Mouse (Mus musculus) heart, embryonic 15.5 days (tissue): Measurements from ENCODE around the gene Zfp553. TPM values are rescaled to one million over a fixed set of nuclear protein-coding genes. Genes with fewer than 3 reads are reported as not detected.

Experiments
- ATAC-seq: fragments of 200-750 bp; cut with Nextera tagmentation; replicated peaks from 2 replicates; pipeline ENCODE4 v1.8.0; 2017; ENCODE audit warnings: low read depth, moderate TSS enrichment; ENCODE audit not compliant: insufficient number of reproducible peaks, insufficient read depth, low FRiP score
- H3K27ac ChIP-seq: fragments of 300-500 bp; sonication (generic); 2 replicates; pipeline ENCODE4 v1.5.1; 2015; ENCODE audit warnings: mild to moderate bottlenecking, inconsistent platforms
- H3K27me3 ChIP-seq: fragments of 300-500 bp; sonication (generic); 2 replicates; pipeline ENCODE4 v1.6.1; 2015; ENCODE audit warnings: inconsistent platforms
- H3K36me3 ChIP-seq: fragments of 300-500 bp; sonication (generic); 2 replicates; pipeline ENCODE4 v1.6.1; 2015; ENCODE audit warnings: mild to moderate bottlenecking, inconsistent platforms
- H3K4me1 ChIP-seq: fragments of 300-500 bp; sonication (generic); replicated peaks from 2 replicates; pipeline ENCODE4 v1.6.1; 2015; ENCODE audit warnings: inconsistent platforms
- H3K4me2 ChIP-seq: fragments of 300-500 bp; sonication (generic); 2 replicates; pipeline ENCODE4 v1.6.1; 2015; ENCODE audit warnings: inconsistent platforms, mild to moderate bottlenecking, moderate library complexity
- H3K4me3 ChIP-seq: fragments of 300-500 bp; sonication (generic); 2 replicates; pipeline ENCODE4 v1.5.1; 2015; ENCODE audit warnings: mild to moderate bottlenecking, inconsistent platforms
- H3K9ac ChIP-seq: fragments of 300-500 bp; sonication (generic); 2 replicates; pipeline ENCODE4 v1.6.1; 2015; ENCODE audit warnings: mild to moderate bottlenecking, inconsistent platforms
- H3K9me3 ChIP-seq: fragments of 300-500 bp; sonication (generic); replicated peaks from 2 replicates; pipeline ENCODE4 v1.6.1; 2016; ENCODE audit warnings: inconsistent platforms
- WGBS: fragments of 180-500 bp; shearing (Covaris S2); methylation state at CpG from one replicate; pipeline ENCODE4 v1.1.7; 2015; ENCODE audit warnings: mixed read lengths; 5-methylcytosine and 5-hydroxymethylcytosine counted together
- polyA plus RNA-seq: library from polyadenylated mRNA; unstranded; fragments of >200 nt; fragmentation: Nextera tagmentation; extraction: Ambion mirVana; gene quantifications from 2 replicates; pipeline ENCODE4 v1.2.1, GENCODE M21; 2015

Gene Zfp553
- polyA plus RNA-seq, 1 experiment from 2014 or later: 17.8 TPM

- ATAC-seq: peak; percentile 94
- Histone ChIP-seq H3K36me3 (peaks cover 68% of the 10 kb centered on the region), H3K27ac (peak within 1 kb of the TSS; percentile 79), H3K4me2 (peak within 1 kb of the TSS; percentile 71), H3K4me3 (peak within 1 kb of the TSS; percentile 66), H3K4me1 (peaks cover 21% of the 10 kb centered on the region), H3K9ac (peak within 1 kb of the TSS; percentile 58), H3K9me3 (no peaks in the 10 kb centered on the region), H3K27me3 (no peaks in the 10 kb centered on the region)
- WGBS: under 1% methylated on average over 51 of the region's 51 CpGs
Measured at GRCm38 (mm10) chr7:127195544-127196295, 37.1 kb upstream of the Zfp553 start, which contains the start of gene Cd2bp2. Cd2bp2 (minus strand) TSS chr7:127196050.

- Histone ChIP-seq H3K36me3 (peaks cover 70% of the 10 kb centered on the region), H3K4me1 (peaks cover 21% of the 10 kb centered on the region), H3K4me2 (peak overlapping the region; percentile 71), H3K27ac (peak overlapping the region; percentile 69), H3K4me3 (peak overlapping the region; percentile 66), H3K9ac (peak overlapping the region; percentile 50), H3K9me3 (no peaks in the 10 kb centered on the region), H3K27me3 (no peaks in the 10 kb centered on the region)
- 49% methylated on average over 11 of the region's 11 CpGs for WGBS
- no peak for ATAC-seq
Measured at GRCm38 (mm10) chr7:127196484-127196883, 36.4 kb upstream of the Zfp553 start.

DNA sequence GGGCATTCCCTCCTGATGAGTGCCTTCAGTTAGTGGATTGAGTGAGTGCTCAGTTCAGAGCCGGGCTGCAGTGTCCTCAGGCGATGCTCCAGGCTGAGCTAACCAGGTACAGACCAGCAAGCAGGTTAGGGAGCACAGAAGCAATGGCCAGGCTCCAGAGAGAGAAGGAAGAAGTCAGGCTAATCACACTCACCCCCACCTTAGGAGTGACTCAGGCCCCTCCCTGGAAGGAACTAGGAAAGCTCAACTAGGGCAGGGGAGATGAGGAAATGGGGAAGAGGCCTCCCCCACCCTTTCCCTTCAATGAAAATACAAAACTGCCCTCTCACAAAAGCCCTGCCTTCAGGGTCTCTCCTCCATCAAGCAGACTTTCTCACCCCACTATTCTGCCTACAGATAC lies 26.3 kb upstream of the Zfp553 start:
- Histone ChIP-seq H3K36me3 (peaks cover 20% of the 10 kb centered on the region), H3K9me3 (no peaks in the 10 kb centered on the region), H3K4me2 (peak overlapping the region; percentile 90), H3K4me1 (peaks cover 31% of the 10 kb centered on the region), H3K4me3 (peak overlapping the region; percentile 90), H3K27me3 (no peaks in the 10 kb centered on the region), H3K27ac (peak overlapping the region; percentile 93), H3K9ac (peak overlapping the region; percentile 94)
- WGBS: 43% methylated on average over 2 of the region's 2 CpGs
- ATAC-seq: no peak

DNA sequence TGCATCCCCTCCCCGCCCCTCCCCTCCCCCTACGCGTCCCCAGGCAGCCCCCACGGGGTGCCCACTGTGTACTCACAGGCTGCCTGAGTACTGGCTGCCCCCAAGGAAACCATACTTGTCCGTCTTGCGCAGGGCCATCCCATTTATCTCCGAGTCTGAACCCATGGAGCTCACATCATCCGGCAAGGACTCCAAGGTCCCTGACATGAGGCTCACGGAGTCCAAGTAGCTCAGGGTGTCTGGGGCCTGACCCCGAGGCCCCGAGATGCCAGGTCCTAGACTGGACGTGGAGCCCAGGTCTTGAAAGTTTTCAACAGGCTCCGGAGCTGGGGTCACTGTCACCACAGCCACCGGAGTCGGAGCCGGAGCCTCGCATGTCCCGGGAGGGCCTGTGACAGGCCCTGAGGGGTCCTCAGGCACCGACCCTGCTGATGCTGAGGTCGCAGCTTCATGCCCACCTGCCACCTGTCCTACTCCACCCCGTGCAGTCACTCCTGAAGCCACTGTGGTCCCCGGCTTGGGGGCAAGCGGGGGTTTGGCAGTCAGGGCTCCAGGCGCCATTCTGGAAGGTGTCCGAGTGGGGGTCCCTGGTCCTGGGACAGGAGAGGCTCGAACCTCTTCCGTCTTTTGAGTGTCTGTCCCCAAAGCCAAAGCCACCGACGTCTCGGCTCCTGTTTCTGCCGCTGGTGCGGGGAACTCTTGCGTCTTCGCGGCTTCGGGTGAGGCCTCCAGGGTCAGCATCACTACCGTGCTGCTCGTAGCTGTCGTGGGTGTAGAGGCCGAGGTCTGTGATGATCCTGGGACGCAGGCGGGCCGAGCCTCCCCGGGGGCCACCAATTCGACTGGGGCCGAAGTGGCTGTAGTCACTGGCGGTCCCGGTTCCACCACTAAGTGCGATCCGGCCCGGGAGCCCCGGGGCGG lies 25.2 kb upstream of the Zfp553 start:
- Histone ChIP-seq H3K4me3 (peak overlapping the region; percentile 90), H3K4me1 (peaks cover 32% of the 10 kb centered on the region), H3K27ac (peak overlapping the region; percentile 93), H3K4me2 (peak overlapping the region; percentile 90), H3K9me3 (no peaks in the 10 kb centered on the region), H3K9ac (peak overlapping the region; percentile 94), H3K27me3 (no peaks in the 10 kb centered on the region), H3K36me3 (peaks cover 15% of the 10 kb centered on the region)
- under 1% methylated on average over 51 of the region's 53 CpGs for WGBS
- peak; percentile 6; the same call in 1 of the 2 replicates for ATAC-seq

DNA sequence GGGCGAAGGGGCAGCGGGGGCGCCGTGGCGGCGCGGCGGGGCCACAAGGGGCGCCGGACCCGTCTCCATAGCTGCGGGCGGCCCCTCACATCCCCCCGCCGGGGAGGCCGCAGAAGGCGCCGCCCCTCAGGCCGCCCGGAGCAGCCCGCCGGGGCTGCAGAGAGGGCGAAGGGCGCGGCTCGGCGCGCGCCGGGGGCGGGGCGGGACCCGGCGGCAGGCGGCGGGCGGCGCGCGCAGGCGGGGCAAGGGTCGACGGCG lies 24.6 kb upstream of the Zfp553 start, which contains the start of gene Tbc1d10b:
Tbc1d10b (minus strand) TSS at position 174 of the 258 bp plus-strand sequence.
- Histone ChIP-seq H3K4me2 (peak within 1 kb of the TSS; percentile 90), H3K9ac (peak within 1 kb of the TSS; percentile 94), H3K9me3 (no peaks in the 10 kb centered on the region), H3K36me3 (peaks cover 9% of the 10 kb centered on the region), H3K4me3 (peak within 1 kb of the TSS; percentile 90), H3K27me3 (no peaks in the 10 kb centered on the region), H3K27ac (peak within 1 kb of the TSS; percentile 93), H3K4me1 (peaks cover 32% of the 10 kb centered on the region)
- WGBS: under 1% methylated on average over 27 of the region's 44 CpGs
- no peak for ATAC-seq

DNA sequence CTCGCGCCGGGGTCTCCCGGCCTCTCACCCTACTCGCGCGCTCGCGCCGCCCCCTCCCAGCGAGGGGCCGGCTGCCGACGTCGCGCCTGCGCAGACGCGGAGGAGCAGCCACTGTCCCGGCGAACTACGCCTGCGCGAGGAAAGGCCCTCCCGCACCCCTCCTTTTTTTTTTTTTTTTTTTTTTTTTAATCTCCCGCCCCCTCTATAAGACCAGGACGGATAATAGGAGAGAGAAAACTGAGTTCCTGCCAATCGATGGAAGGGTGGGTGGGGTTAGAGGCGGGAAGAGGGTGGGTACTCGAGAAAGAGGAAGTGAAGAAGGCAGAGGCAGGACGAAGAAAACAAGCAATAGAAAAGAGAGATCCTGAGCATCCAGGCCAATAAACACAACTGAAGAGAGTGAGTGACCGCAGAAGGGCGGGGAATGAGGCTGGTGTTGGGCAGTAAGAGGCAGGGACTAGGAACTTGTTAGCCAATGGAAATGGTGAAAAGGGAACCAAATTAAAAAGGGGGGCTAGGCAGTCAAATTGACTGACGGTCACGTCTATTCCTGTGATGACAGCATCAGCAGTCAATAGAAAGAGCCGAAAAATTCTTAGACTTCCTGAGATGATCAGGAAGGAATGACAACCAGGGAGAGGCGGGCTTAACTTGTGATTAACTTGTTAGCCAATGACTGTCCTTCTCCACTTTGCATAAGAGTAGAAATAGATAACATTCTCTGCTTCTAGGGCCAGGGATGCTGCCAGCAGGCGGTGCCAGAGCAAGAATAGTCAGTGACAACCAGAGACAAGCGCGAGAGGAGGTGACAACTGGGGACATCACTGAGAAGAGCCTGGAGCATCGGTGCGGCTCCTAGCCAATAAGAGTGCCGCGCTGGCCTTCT lies 24.1 kb upstream of the Zfp553 start, which contains the start of gene Mylpf:
Mylpf (plus strand) TSS at position 338 of the 886 bp plus-strand sequence.
- peak; percentile 93 for ATAC-seq

GRCm38 (mm10) chr7:127209851-127210250 lies 23.0 kb upstream of the Zfp553 start:
- H3K27ac ChIP-seq: peak overlapping the region; percentile 82
- H3K9ac ChIP-seq: no peak overlapping the region
- no peak overlapping the region; the same call in 1 of the 2 replicates for H3K4me3 ChIP-seq
- H3K9me3 ChIP-seq: no peaks in the 10 kb centered on the region
- H3K27me3 ChIP-seq: no peaks in the 10 kb centered on the region
- H3K4me1 ChIP-seq: peaks cover 46% of the 10 kb centered on the region
- WGBS: 79% methylated on average over 5 of the region's 5 CpGs
- peak overlapping the region; percentile 66 for H3K4me2 ChIP-seq
- ATAC-seq: no peak
- H3K36me3 ChIP-seq: no peaks in the 10 kb centered on the region

More for the DNA sequence above, 24.1 kb upstream of the Zfp553 start, which contains the start of gene Mylpf:
- Histone ChIP-seq H3K9ac (peak within 1 kb of the TSS; percentile 94), H3K9me3 (no peaks in the 10 kb centered on the region), H3K4me1 (peaks cover 37% of the 10 kb centered on the region), H3K27me3 (no peaks in the 10 kb centered on the region), H3K36me3 (peaks cover 3% of the 10 kb centered on the region; the same call in 1 of the 2 replicates), H3K4me3 (peak within 1 kb of the TSS; percentile 90), H3K4me2 (peak within 1 kb of the TSS; percentile 90), H3K27ac (peak within 1 kb of the TSS; percentile 93)
- under 1% methylated on average over 44 of the region's 44 CpGs for WGBS

- H3K4me1 ChIP-seq: peaks cover 46% of the 10 kb centered on the region
- no peak overlapping the region for H3K27ac ChIP-seq
- no peak for ATAC-seq
Measured at GRCm38 (mm10) chr7:127210266-127210665, 22.6 kb upstream of the Zfp553 start.

DNA sequence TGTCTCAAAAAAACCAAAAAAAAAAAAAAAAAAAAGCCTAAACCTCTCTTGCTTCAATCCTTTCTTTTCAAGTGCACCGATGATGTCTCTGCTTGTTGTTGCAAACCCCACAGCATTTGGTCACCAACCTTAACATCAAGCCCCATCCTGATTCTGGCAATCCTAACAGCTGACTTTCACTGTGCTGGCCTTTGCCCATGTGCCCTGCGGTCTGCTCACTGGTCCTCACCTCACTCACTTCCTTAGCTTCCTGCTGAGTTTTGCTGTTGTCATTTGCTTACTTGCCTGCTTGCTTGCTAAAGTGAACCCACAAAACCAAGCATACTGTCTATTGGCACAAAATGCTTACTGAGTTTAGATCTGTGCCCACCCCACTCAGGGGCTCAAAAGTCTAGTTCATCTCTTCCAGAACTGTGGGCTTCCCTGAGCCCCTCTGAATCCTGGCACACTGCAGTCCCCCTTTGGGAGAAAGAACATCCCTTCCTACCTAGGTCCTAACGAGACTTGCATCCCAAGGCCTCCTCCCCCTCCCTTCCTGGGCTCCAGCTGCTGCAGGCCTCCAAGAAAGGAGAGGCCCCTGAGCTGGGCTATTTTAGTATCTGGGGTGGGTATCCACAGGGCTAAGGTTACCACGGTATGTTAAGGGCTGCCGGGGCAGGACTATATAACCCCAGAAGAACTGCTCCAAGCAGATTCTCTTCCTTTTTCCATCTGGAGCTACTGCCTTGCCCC lies 21.7 kb upstream of the Zfp553 start:
- Histone ChIP-seq H3K4me3 (no peak overlapping the region), H3K9me3 (no peaks in the 10 kb centered on the region), H3K27me3 (no peaks in the 10 kb centered on the region), H3K4me2 (no peak overlapping the region), H3K9ac (no peak overlapping the region), H3K36me3 (no peaks in the 10 kb centered on the region), H3K27ac (no peak overlapping the region), H3K4me1 (peaks cover 47% of the 10 kb centered on the region)
- no peak for ATAC-seq
- 61% methylated on average over 5 of the region's 5 CpGs for WGBS

More at GRCm38 (mm10) chr7:127210266-127210665, 22.6 kb upstream of the Zfp553 start:
- 84% methylated on average over 4 of the region's 4 CpGs for WGBS
- H3K9ac ChIP-seq: no peak overlapping the region
- H3K4me3 ChIP-seq: no peak overlapping the region
- H3K9me3 ChIP-seq: no peaks in the 10 kb centered on the region
- no peaks in the 10 kb centered on the region for H3K27me3 ChIP-seq
- H3K36me3 ChIP-seq: no peaks in the 10 kb centered on the region
- no peak overlapping the region for H3K4me2 ChIP-seq
